Mouse (Mus musculus): ENCODE measurements around the gene Pml. TPM values are rescaled to one million over a fixed set of nuclear protein-coding genes. Genes with fewer than 3 reads are reported as not detected.

Gene Pml
- polyA plus RNA-seq, 1 experiment from 2014 or later, result 6.4 TPM

DNA sequence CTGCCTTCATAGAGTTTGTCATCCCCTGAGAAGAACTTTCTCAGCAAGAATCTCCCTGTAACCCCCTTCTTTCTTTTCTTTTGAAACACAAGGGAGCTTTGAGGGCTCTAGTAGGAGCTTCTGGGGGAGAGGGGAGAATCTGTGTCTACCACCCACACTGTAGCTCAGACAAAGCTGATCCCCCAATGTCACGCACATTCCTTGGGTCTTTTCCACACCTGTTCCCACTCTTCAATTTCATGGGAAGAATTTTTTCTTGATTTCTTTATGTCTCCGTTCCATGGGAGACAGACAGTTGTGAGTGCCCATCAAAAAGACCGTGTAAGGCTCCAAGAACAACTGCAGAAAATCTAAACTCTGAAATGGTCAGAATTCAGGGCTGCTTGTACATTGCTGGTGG, 80.7 kb downstream of the Pml start:
- WGBS, result 72% methylated on average over 3 of the region's 3 CpGs
- DNase-seq (ENCODE audit: low spot score) (no peak), ATAC-seq (no peak)
- no peak overlapping the region for H3K27ac ChIP-seq (ENCODE audit: low read length)
- TF ChIP-seq CTCF (IDR thresholded peaks at IDR 0.05) (no peak), EP300 (IDR thresholded peaks at IDR 0.05) (no peak)
- no peaks in the 10 kb centered on the region for H3K36me3 ChIP-seq (ENCODE audit: insufficient read depth, low read length)
- no peak overlapping the region for H3K4me3 ChIP-seq (ENCODE audit: low read depth, low read length)
- H3K4me2 ChIP-seq (replicated peaks; ENCODE audit: low read depth, low read length), result no peak overlapping the region
- no peaks in the 10 kb centered on the region for H3K4me1 ChIP-seq (ENCODE audit: insufficient read depth, low read depth, low read length)
- no peaks in the 10 kb centered on the region for H3K27me3 ChIP-seq (replicated peaks; ENCODE audit: insufficient read depth, low read length)
- H3K9ac ChIP-seq (replicated peaks; ENCODE audit: low read depth), result no peak overlapping the region
- no peaks in the 10 kb centered on the region for H3K9me3 ChIP-seq (ENCODE audit: low read length)

Small RNAs within 50 kb of the gene (microRNA-seq; reads per million reads assigned to microRNA genes)
- not detected for gene Mir6385

Other genes starting within 250 kb of the Pml start
- gene Cyp11a1, start 243.4 kb downstream of the Pml start, polyA plus RNA-seq (2015; fragmentation: Nextera tagmentation; extraction: Ambion mirVana), result 1.2 and 1.3 TPM in 2 replicates
- gene Stra6, start 186.0 kb downstream of the Pml start, polyA plus RNA-seq (2015; fragmentation: Nextera tagmentation; extraction: Ambion mirVana), result 0.32 and 0.41 TPM in 2 replicates
- 3.0 and 3.3 TPM in 2 replicates for gene Ccdc33, start 131.0 kb downstream of the Pml start, polyA plus RNA-seq (2015; fragmentation: Nextera tagmentation; extraction: Ambion mirVana)
- gene Islr, start 45.5 kb downstream of the Pml start, polyA plus RNA-seq (2015; fragmentation: Nextera tagmentation; extraction: Ambion mirVana), result 21.6 and 28.5 TPM in 2 replicates
- gene Islr2, start 45.5 kb downstream of the Pml start, polyA plus RNA-seq (2015; fragmentation: Nextera tagmentation; extraction: Ambion mirVana), result not detected in 2 replicates
- 30.8 and 34.3 TPM in 2 replicates for gene Stoml1, start 3.4 kb upstream of the Pml start, polyA plus RNA-seq (2015; fragmentation: Nextera tagmentation; extraction: Ambion mirVana)
- 121 and 122 TPM in 2 replicates for gene Loxl1, start 63.4 kb upstream of the Pml start, polyA plus RNA-seq (2015; fragmentation: Nextera tagmentation; extraction: Ambion mirVana)
- gene Tbc1d21, start 120.7 kb upstream of the Pml start, polyA plus RNA-seq (2015; fragmentation: Nextera tagmentation; extraction: Ambion mirVana), result not detected in 2 replicates
- 1.0 and 1.2 TPM in 2 replicates for gene Insyn1, start 238.8 kb upstream of the Pml start, polyA plus RNA-seq (2015; fragmentation: Nextera tagmentation; extraction: Ambion mirVana)